Mouse (Mus musculus) E14TG2a.4 (cell line): ENCODE measurements around the gene Fras1.

Experiments
- CTCF ChIP-seq: conservative IDR thresholded peaks from 2 replicates; pipeline ENCODE4 v1.5.1; 2014; ENCODE audit warnings: low read length
- NANOG ChIP-seq: IDR thresholded peaks from 2 replicates; pipeline ENCODE4 v1.6.1; 2014; ENCODE audit warnings: borderline replicate concordance, low read length, mixed read lengths
- POU5F1 ChIP-seq: IDR thresholded peaks from 2 replicates; pipeline ENCODE4 v1.6.1; 2014; ENCODE audit warnings: low read length, borderline replicate concordance

DNA sequence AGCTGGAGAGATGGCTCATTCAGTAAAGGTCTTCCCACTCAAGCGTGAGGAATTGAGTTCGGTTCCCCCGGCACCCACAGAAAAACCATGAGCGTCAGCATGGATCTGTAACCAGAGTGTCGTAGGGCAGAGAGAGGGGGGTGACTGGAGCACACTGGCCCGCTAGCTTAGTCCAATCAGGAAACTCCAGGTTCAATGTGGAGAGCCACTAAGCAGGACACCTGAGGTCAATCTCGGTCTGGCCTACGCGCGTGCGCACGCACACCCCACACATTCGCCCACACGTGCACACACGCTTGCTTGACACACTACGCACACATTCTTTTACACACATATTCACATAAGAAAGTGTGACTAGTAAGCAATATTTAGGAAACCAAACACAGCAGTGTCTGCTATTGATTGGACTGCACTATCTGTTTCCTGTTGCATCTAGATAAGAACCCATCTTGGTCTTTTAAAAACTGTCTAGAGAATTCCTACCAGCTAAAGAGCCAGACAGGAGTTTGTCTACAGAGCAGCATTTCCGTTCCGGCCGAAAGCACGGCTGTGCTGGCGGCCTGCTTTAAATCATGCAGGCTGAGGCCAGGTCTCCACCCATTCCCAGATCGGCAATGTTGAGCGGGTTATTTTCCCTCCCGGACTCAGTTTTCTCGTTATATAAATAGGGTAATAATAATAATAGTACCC, 42.6 kb upstream of the Fras1 start:
- no peak for TF ChIP-seq CTCF
- TF ChIP-seq NANOG = no peak
- no peak for TF ChIP-seq POU5F1
